Mouse (Mus musculus): ENCODE results near the gene Phf12. TPM values are rescaled to one million over a fixed set of nuclear protein-coding genes. Genes with fewer than 3 reads are reported as not detected.

Gene Phf12
- polyA plus RNA-seq, 1 experiment = 21.9 TPM

DNA sequence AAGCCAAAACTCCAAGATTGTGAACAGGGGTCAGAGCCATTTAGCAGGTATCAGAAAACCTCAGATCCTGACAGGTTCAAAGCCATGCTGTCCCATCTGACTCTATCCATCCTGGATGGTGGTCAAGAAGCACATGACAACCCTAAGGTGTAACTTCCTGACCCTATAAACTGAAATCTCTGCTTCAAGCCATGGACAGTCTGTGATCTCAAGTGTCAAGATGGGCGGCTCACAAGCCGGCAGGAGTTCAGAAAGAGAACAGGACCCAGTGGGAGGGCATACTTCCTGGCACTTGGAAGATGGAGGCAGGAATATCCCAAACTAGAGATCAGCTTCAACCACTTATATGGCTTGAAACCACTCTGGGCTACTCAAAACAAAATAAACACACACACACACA lies 84.1 kb downstream of the Phf12 start:
- TF ChIP-seq CEBPB (IDR thresholded peaks at IDR 0.05; ENCODE audit: low read depth) = no peak
- TF ChIP-seq MAX (IDR thresholded peaks at IDR 0.05) = no peak
- no peak for TF ChIP-seq MYOD1 (IDR thresholded peaks at IDR 0.05; ENCODE audit: control insufficient read depth, insufficient read length, low read depth)
- no peak for TF ChIP-seq FOSL1 (IDR thresholded peaks at IDR 0.05; ENCODE audit: insufficient read depth, low read length, poor library complexity, severe bottlenecking)
- Histone ChIP-seq H3K36me3 (ENCODE audit: control insufficient read depth, insufficient read depth) (no peaks in the 10 kb centered on the region), H3ac (ENCODE audit: control insufficient read depth, insufficient read length, low read depth) (no peak overlapping the region), H3K79me3 (ENCODE audit: low read depth) (no peaks in the 10 kb centered on the region), H3K4me3 (ENCODE audit: insufficient read depth, poor library complexity, severe bottlenecking) (no peak overlapping the region), H3K79me2 (ENCODE audit: control insufficient read depth, insufficient read depth) (no peaks in the 10 kb centered on the region), H3K27me3 (ENCODE audit: control insufficient read depth, insufficient read depth, insufficient read length) (no peaks in the 10 kb centered on the region)

GRCm38 (mm10) chr11:78067566-78067965 lies 85.0 kb downstream of the Phf12 start:
- H3K4me3 ChIP-seq (ENCODE audit: insufficient read depth, poor library complexity, severe bottlenecking) = no peak overlapping the region
- H3K27me3 ChIP-seq (ENCODE audit: control insufficient read depth, insufficient read depth, insufficient read length) = no peaks in the 10 kb centered on the region
- no peaks in the 10 kb centered on the region for H3K79me2 ChIP-seq (ENCODE audit: control insufficient read depth, insufficient read depth)
- H3K36me3 ChIP-seq (ENCODE audit: control insufficient read depth, insufficient read depth) = peaks cover 2% of the 10 kb centered on the region
- H3K79me3 ChIP-seq (ENCODE audit: low read depth) = no peaks in the 10 kb centered on the region
- H3ac ChIP-seq (ENCODE audit: control insufficient read depth, insufficient read length, low read depth) = no peak overlapping the region
- TF ChIP-seq FOSL1 (IDR thresholded peaks at IDR 0.05; ENCODE audit: insufficient read depth, low read length, poor library complexity, severe bottlenecking) (no peak), MYOD1 (IDR thresholded peaks at IDR 0.05; ENCODE audit: control insufficient read depth, insufficient read length, low read depth) (no peak), MYOG (IDR thresholded peaks at IDR 0.05; ENCODE audit: control insufficient read depth, extremely low read depth, insufficient read length) (no peak), MAX (IDR thresholded peaks at IDR 0.05) (no peak), USF1 (IDR thresholded peaks at IDR 0.05; ENCODE audit: low read depth) (no peak)

DNA sequence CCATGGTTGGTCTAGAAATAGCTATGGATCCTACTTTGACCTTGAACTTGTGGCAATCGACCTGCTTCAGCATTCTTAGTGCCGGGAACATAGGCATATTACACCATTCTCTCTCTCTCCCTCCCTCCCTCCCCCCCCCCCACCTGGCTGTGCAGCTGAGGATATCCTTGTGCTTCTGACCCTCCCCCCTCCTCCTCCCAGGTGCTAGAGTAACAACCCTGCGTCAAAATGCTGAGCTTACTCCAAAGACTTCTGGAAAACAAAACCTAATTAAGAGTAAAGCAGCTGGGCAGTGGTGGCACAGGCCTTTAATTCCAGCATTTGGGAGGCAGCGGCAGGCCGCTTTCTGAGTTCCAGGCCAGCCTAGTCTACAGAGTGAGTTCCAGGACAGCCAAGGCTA lies 86.6 kb downstream of the Phf12 start:
- H3K79me3 ChIP-seq (ENCODE audit: low read depth) = no peaks in the 10 kb centered on the region
- TF ChIP-seq MYOG (IDR thresholded peaks at IDR 0.05; ENCODE audit: control insufficient read depth, extremely low read depth, insufficient read length) = no peak
- TF ChIP-seq USF1 (IDR thresholded peaks at IDR 0.05; ENCODE audit: low read depth) = no peak
- TF ChIP-seq FOSL1 (IDR thresholded peaks at IDR 0.05; ENCODE audit: insufficient read depth, low read length, poor library complexity, severe bottlenecking) = no peak
- no peak for TF ChIP-seq MAX (IDR thresholded peaks at IDR 0.05)
- TF ChIP-seq CTCF (IDR thresholded peaks at IDR 0.05; ENCODE audit: control insufficient read depth, insufficient read depth, insufficient read length) = no peak
- no peak for TF ChIP-seq CEBPB (IDR thresholded peaks at IDR 0.05; ENCODE audit: low read depth)
- no peak for TF ChIP-seq MYOD1 (IDR thresholded peaks at IDR 0.05; ENCODE audit: control insufficient read depth, insufficient read length, low read depth)
- no peak overlapping the region for H3ac ChIP-seq (ENCODE audit: control insufficient read depth, insufficient read length, low read depth)
- peaks cover 15% of the 10 kb centered on the region for H3K36me3 ChIP-seq (ENCODE audit: control insufficient read depth, insufficient read depth)
- no peaks in the 10 kb centered on the region for H3K79me2 ChIP-seq (ENCODE audit: control insufficient read depth, insufficient read depth)
- H3K27me3 ChIP-seq (ENCODE audit: control insufficient read depth, insufficient read depth, insufficient read length) = no peaks in the 10 kb centered on the region
- no peak overlapping the region for H3K4me3 ChIP-seq (ENCODE audit: insufficient read depth, poor library complexity, severe bottlenecking)

- TF ChIP-seq CEBPB (IDR thresholded peaks at IDR 0.05; ENCODE audit: low read depth) = no peak
- no peak for TF ChIP-seq MYOD1 (IDR thresholded peaks at IDR 0.05; ENCODE audit: control insufficient read depth, insufficient read length, low read depth)
- no peak for TF ChIP-seq FOSL1 (IDR thresholded peaks at IDR 0.05; ENCODE audit: insufficient read depth, low read length, poor library complexity, severe bottlenecking)
- TF ChIP-seq USF1 (IDR thresholded peaks at IDR 0.05; ENCODE audit: low read depth) = no peak
- TF ChIP-seq MAX (IDR thresholded peaks at IDR 0.05) = no peak
- TF ChIP-seq CTCF (IDR thresholded peaks at IDR 0.05; ENCODE audit: control insufficient read depth, insufficient read depth, insufficient read length) = no peak
- TF ChIP-seq MYOG (IDR thresholded peaks at IDR 0.05; ENCODE audit: control insufficient read depth, extremely low read depth, insufficient read length) = no peak
- H3ac ChIP-seq (ENCODE audit: control insufficient read depth, insufficient read length, low read depth) = no peak overlapping the region
- H3K79me2 ChIP-seq (ENCODE audit: control insufficient read depth, insufficient read depth) = no peaks in the 10 kb centered on the region
- H3K4me3 ChIP-seq (ENCODE audit: insufficient read depth, poor library complexity, severe bottlenecking) = no peak overlapping the region
- H3K36me3 ChIP-seq (ENCODE audit: control insufficient read depth, insufficient read depth) = peaks cover 20% of the 10 kb centered on the region
- H3K79me3 ChIP-seq (ENCODE audit: low read depth) = no peaks in the 10 kb centered on the region
- no peaks in the 10 kb centered on the region for H3K27me3 ChIP-seq (ENCODE audit: control insufficient read depth, insufficient read depth, insufficient read length)
These were observed 87.1 kb downstream of the Phf12 start for GRCm38 (mm10) chr11:78069646-78070045.

GRCm38 (mm10) chr11:78071938-78072337 lies 89.4 kb downstream of the Phf12 start:
- Histone ChIP-seq H3K27me3 (ENCODE audit: control insufficient read depth, insufficient read depth, insufficient read length) (no peaks in the 10 kb centered on the region), H3K36me3 (ENCODE audit: control insufficient read depth, insufficient read depth) (peaks cover 43% of the 10 kb centered on the region)
- TF ChIP-seq MAX (IDR thresholded peaks at IDR 0.05) (no peak), CTCF (IDR thresholded peaks at IDR 0.05; ENCODE audit: control insufficient read depth, insufficient read depth, insufficient read length) (no peak), CEBPB (IDR thresholded peaks at IDR 0.05; ENCODE audit: low read depth) (no peak), FOSL1 (IDR thresholded peaks at IDR 0.05; ENCODE audit: insufficient read depth, low read length, poor library complexity, severe bottlenecking) (no peak), MYOD1 (IDR thresholded peaks at IDR 0.05; ENCODE audit: control insufficient read depth, insufficient read length, low read depth) (no peak), MYOG (IDR thresholded peaks at IDR 0.05; ENCODE audit: control insufficient read depth, extremely low read depth, insufficient read length) (no peak), USF1 (IDR thresholded peaks at IDR 0.05; ENCODE audit: low read depth) (no peak)

GRCm38 (mm10) chr11:78072425-78073130 lies 90.0 kb downstream of the Phf12 start:
- Histone ChIP-seq H3ac (ENCODE audit: control insufficient read depth, insufficient read length, low read depth) (no peak overlapping the region), H3K36me3 (ENCODE audit: control insufficient read depth, insufficient read depth) (peaks cover 46% of the 10 kb centered on the region), H3K79me2 (ENCODE audit: control insufficient read depth, insufficient read depth) (no peaks in the 10 kb centered on the region), H3K27me3 (ENCODE audit: control insufficient read depth, insufficient read depth, insufficient read length) (no peaks in the 10 kb centered on the region), H3K4me3 (ENCODE audit: insufficient read depth, poor library complexity, severe bottlenecking) (no peak overlapping the region), H3K79me3 (ENCODE audit: low read depth) (no peaks in the 10 kb centered on the region)
- TF ChIP-seq FOSL1 (IDR thresholded peaks at IDR 0.05; ENCODE audit: insufficient read depth, low read length, poor library complexity, severe bottlenecking) (no peak), USF1 (IDR thresholded peaks at IDR 0.05; ENCODE audit: low read depth) (no peak), MYOG (IDR thresholded peaks at IDR 0.05; ENCODE audit: control insufficient read depth, extremely low read depth, insufficient read length) (no peak), MAX (IDR thresholded peaks at IDR 0.05) (no peak), MYOD1 (IDR thresholded peaks at IDR 0.05; ENCODE audit: control insufficient read depth, insufficient read length, low read depth) (no peak), CEBPB (IDR thresholded peaks at IDR 0.05; ENCODE audit: low read depth) (no peak), CTCF (IDR thresholded peaks at IDR 0.05; ENCODE audit: control insufficient read depth, insufficient read depth, insufficient read length) (no peak)

More at GRCm38 (mm10) chr11:78071938-78072337, 89.4 kb downstream of the Phf12 start:
- H3K79me2 ChIP-seq (ENCODE audit: control insufficient read depth, insufficient read depth) = no peaks in the 10 kb centered on the region
- no peak overlapping the region for H3K4me3 ChIP-seq (ENCODE audit: insufficient read depth, poor library complexity, severe bottlenecking)
- no peaks in the 10 kb centered on the region for H3K79me3 ChIP-seq (ENCODE audit: low read depth)
- no peak overlapping the region for H3ac ChIP-seq (ENCODE audit: control insufficient read depth, insufficient read length, low read depth)
